Mouse (Mus musculus): ENCODE results near the gene Ptgr2.
"Not testable (repeated sequence)": the region's sequence is repeated elsewhere in the genome, so short reads cannot be mapped to it uniquely, and the experiment has no call there.

Ptgr2 gene

DNA sequence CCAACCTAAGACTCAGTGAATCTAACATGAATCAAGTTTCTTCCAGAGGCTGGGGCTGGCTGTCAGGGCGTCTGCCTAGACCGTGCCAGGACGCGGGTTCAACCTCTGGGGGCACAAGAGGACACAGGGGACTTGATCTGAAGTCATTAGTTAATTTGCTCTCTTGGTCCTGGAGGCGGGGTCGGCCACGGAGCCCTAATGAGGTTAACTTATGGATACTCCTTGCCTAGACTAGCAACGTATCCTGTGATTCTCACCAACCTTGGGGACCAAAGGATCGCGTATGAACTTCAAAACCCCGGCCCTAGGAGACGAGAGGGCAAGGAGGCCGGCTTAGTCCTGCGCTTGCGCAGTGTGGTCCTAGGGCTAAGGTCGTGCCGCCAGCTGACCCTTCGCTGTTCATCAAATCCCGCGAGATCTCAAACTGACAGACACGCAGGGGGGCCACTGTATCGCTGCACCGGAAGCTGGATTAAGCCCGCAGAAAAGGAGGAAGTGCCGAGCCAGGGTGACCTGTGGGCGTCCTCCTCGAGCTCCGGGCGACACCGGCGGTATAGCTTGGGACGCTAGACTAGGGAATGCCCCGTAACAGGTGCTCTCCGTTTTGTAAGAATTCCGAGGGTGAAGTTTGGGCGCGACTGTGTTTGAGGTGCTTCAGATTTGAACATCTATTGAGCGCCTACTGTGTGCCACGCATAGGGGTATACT is at the start of gene Ptgr2:
Gene Ptgr2, plus strand, starts transcription at position 348 of the 708 bp plus-strand sequence.
- DNase-seq (ENCODE audit: low read depth, low spot score), result peak; percentile 87

DNA sequence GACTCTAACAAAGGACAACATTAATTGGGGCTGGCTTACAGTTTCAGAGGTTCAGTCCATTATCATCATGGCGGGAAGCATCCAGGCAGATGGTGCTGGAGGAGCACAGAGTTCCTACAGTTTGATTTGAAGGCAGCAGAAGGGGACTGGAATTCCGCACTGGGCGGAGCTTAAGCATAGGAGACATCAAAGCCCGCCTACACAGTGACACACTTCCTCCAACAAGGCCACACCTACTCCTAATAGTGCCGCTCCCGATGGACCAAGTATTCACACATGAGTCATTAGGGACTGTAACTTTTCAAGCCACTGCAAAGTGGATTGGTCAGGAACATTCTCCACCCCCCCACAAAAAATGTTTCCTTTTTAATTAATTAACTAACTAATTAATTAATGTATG is 49.5 kb upstream of the Ptgr2 start:
- no peak for DNase-seq (ENCODE audit: low read depth, low spot score)

DNA sequence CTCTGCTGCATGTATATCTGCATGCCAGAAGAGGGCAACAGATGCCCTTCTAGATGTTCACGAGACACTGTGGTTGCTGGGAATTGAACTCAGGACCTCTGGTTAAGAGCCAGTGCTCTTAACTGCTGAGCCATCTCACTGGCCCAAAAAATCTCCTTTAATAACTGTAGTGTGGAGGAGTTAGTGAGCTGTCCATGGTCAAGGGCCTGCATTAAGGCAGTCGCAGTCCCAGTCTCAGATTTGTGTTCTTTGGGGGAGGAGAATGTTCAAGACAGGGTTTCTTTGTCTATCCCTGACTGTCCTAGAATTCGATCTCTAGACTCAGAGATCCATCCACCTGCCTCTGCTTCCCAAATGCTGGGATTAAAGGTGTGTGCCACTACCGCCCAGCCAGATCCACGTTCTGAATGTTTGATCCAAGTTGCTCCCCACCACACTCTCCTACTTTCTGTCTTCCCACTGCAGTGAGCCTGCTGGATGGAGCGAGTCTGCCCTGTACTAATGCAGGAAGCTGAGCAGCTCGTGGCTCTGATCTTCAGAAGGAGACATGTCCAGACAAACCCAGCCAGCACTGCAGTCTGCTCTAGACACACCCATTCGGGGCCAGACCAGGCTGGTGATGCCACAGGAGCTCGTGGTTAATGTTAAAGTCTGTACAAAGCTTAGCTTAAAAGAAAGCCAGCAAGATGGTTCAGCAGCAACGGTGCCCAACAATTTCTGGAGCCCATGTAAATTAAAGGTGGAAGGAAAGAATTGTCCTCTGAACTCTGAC is 48.9 kb upstream of the Ptgr2 start:
- DNase-seq (ENCODE audit: low read depth, low spot score), result no peak

DNA sequence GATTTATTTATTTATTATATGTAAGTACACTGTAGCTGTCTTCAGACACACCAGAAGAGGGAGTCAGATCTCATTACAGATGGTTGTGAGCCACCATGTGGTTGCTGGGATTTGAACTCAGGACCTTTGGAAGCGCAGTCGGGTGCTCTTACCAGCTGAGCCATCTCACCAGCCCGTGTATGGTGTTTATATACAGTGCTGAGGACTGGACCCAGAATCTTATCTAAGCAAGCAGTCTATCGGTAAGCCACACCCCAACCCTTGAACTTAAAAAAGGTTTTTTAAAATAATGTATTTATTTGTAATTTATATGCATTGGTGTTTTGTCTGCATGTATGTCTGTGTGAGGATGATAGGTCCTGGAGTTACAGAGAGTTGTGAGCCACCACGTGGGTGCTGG is 48.0 kb upstream of the Ptgr2 start:
- DNase-seq (ENCODE audit: low read depth, low spot score), result not testable (repeated sequence)

DNA sequence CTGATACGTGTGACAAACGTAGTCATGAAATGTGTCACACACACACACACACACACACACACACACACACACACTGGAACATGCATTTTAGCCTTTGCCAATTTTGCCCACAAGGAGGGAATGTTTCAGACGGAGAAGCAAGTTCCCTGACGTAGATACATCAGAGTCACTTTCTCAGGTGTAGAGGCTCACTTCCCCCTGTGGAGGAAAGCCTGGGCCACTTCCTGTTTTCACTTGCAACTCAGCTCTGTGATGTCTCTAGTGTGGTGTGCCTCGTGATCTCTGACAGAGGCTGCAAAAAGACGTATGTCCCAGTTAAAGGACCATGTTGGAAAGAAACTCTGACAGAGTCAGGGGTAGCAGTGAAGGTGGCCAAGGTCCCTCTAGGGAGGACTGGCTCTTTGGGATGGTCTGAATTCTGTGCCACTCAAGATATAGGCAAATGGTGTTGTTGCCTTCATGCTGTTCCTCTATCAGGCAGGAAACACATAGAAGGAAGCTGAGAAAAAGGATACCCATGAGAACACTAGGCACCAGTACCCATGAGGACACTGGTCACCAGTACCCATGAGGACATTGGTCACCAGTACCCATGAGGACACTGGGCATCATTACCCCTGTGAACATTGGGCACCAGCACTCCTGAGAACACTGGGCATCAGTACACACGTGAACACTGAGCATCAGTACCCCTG is 41.8 kb upstream of the Ptgr2 start:
- DNase-seq (ENCODE audit: low read depth, low spot score), result no peak

DNA sequence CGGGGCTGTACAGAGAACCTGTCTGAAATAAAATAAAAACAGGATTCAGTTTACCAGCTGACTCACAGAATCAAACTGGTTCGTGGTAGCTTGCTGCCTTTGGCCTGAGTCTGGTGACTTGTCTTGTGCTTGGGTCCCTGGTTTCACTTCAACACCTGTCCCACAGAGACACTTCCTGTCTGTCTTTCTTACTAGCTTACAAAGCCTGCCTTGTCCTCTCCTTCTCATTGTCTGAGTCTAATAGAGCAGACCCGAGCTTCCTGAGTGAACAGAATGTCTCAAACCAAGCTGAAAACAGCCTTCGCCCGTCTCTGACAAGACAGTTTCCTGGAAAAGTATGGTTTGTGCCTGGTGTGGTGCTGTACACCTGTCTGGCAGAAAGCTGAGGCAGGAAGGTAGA is 39.3 kb upstream of the Ptgr2 start:
- DNase-seq (ENCODE audit: low read depth, low spot score), result no peak

DNA sequence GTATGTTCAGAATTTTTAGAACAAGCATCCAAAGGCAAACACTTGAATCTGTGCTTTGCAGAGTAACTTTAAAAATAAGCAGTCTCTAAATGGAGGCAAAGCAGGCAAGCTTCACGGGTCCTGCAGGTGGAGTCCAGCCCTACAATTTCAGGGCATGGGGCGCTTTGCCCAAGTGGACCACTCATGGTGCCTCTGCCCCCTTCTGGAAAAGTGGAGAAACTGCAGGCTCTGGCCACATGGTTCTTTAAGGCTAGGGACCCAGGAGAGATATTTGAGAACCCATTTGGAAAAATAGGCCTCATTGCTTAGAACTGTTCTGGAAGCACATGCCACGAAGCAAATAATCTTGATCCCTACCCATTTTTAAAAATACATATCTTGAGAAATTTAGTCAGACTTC is 35.8 kb upstream of the Ptgr2 start:
- DNase-seq (ENCODE audit: low read depth, low spot score), result peak; percentile 56

DNA sequence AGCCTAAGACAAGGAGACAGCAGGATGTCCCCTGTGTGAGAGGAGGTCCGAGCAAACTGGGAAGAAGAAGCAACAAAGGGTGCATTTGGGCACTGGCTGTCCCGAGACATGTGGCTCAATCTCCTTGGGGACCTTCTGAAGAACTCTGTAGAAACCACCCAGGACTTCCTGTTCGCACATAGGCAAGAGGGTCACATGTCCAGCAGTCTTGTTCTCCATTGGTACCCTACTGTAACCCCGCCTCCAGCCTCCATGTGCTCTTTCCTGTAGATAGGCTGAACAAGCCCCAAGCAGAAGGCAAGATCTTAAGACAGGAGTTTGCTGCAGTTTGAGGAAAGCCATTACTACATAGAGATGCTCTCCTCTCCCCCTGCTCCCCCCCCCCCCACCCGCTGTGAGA is 32.2 kb upstream of the Ptgr2 start:
- no peak for DNase-seq (ENCODE audit: low read depth, low spot score)

DNA sequence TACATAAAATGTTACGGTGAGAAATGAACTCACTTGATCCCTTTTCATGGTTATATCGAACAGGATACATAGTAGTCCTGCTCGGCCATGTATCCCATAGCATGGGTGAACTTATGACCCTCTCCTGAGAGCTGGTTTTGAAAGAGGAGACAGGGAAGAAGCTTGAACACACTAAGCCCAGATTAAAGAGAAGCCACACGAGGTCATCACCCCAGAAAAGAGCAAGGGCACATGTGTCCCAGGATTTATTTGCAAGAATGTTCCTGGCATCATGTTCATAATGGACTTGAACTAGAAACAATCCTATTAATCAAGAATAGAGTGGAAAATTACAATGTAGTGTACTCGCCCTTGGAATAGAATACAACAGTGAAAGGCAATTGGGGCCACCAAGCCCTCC is 30.1 kb upstream of the Ptgr2 start:
- no peak for DNase-seq (ENCODE audit: low read depth, low spot score)

DNA sequence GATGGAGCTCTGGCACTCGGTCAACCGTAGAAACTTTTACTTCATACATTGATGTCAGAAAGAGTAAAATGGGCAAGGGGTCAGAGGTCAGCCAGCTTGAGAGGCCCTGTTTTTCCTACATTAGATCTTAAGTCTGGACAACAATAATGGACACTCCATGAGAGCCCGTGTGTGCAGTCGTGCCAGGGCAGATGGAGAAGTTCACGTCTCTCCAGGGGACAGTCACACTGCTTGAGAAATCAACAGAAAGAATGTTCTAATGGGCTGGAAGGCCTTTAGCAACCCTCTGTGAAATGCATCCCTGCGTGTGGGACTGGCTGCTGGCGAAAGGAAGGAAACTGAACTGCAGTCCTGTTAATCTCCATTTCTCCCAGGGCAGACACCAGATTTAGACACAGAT is 24.7 kb upstream of the Ptgr2 start:
- DNase-seq (ENCODE audit: low read depth, low spot score), result no peak

DNA sequence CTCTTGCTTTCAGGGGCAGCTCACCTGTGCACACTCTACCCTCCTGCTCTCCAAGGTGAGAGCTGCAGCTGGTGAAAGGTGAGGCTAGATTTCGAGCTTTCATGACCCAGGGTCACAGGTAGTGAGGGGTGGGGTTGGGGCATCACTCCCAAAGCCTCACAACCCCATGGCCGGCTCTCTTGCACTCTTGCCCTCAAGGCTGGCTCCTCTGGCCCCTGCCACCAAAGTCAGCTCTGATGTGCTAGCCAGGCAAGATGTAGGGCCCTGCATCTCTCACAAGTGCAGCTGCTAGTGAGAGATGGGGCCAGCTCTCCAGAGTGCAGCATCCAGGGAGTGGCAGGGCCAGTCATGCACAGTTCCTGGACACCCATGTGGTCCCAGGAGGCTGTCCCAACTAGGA is 17.8 kb upstream of the Ptgr2 start:
- DNase-seq (ENCODE audit: low read depth, low spot score), result no peak

DNA sequence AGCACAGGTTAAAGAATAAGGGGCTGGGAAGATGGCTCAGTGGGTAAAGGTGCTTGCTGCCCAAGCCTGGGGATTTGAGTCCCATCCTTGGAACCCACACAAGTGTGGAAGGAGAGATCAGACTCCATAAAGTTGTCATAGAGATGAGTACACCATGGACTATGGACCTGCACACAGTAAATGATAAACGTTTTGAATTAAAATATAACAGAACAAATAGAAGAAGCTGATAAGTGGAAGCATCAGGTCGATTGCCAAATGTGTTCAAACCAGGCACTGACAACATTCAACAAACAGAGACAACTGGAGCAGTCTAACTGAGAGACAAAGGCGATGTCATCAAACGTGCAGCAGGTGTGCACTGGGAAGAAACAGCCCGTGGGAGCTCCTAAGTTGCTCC is 11.7 kb upstream of the Ptgr2 start:
- DNase-seq (ENCODE audit: low read depth, low spot score), result no peak

DNA sequence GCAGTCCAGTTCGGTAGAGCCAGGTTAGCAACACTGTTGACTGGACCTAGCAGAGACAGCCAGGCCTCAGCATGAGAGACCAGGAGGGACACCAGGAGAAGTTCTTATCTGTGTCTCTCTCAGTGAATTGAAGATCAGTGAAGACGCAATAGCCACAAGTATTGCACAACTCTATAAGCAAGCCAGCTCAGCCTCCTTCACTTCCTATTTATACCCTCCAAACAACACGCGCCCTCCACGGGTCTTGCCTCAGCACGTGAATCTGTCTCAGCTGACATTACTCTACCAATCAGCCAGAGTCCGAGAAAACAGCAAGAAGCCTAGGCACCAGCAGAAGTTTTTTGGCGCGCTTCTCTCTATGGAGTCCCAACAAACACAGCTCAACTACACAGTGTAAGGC is 9.7 kb upstream of the Ptgr2 start:
- no peak for DNase-seq (ENCODE audit: low read depth, low spot score)

DNA sequence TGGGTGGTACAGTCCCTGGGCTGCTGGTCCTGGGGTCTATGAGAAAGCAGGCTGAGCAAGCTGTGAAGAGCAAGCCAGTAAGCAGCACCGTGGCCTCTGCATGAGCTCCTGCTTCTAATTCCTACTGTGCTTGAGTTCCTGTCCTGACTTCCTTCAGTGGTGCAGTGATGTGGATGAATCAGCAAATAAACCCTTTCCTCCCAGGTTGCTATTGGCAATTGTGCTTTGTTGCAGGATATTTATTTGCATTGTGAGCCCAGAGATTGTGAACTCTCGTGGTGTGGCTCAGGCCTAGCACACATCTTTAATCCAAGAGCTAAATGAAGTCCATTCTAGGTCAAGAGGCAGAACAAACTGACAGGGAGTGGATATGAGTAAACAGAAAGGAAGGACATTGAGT is 8.7 kb upstream of the Ptgr2 start:
- no peak for DNase-seq (ENCODE audit: low read depth, low spot score)

DNA sequence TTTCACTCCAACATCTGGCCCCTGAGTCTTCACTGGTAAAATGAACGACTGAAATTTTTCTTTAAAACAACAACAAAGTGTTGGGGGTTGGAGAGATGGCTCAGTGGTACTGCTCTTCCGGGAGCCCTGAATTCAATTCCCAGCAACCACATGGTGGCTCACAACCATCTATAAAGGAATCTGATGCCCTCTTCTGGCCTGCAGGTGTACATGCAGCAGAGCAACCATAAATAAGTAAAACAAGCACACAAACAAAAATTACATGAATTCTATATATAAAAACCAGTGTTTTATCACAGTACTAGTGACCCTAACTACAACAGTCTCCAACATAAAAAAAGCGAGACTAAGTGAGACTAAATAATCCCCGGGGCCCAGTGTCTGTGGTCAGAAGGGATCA is 8.2 kb upstream of the Ptgr2 start:
- DNase-seq (ENCODE audit: low read depth, low spot score), result no peak

DNA sequence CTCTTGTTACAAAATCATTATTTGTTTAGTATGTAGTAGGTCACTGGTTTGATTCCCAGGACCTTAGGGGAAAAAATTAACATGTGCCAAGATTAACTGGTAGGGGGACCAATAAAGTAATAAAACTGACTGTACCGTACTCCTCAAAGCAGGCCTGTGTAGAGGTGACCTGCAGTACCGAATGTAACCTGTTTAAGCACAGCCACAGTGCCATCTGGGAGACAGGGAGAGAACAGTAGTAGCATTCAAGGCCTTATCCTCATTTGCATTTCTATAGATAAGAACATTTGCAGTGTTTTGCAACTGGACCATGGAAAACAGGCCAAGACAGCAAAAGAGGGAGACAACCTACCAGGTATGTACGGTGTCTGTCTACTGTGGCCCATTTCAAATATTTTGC is 7.2 kb upstream of the Ptgr2 start:
- DNase-seq (ENCODE audit: low read depth, low spot score), result no peak

DNA sequence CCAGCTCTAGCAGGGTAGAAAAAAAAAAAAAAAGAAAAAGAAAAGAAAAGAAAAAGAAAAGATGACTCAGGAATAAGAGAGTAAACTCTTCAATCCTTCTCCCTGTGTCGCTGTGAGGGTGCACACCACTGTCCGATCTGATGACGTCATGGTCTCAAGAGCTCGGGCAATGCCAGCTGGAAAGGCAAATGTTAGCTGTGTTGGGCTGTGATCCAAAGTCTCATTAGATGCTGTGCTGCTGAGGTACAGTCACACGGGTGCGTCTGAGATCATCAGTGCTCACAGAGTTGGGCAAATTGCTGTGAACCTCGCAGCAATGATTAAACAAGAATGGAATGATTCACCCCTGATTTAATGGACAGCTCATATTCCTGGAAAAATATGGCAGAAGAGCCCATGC is 6.1 kb upstream of the Ptgr2 start:
- DNase-seq (ENCODE audit: low read depth, low spot score), result no peak

DNA sequence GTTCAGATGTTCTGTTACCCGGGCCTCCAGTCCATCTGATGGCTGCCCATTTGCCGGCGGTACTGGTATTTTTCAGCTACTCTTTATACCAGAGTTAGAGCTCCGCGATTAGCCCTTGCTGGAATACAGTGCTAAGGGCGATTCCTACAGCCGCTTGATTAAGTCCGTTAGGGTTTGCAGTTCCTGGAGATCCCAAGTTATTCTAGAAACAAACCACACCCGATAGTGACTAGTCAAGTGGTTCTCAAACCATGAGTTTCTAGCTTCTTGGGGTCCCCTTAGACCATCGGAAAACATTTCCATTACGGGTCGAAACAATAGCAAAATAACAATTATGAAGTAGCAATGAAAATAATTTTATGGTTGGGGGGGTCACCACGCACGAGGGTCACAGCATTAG is 641 bp upstream of the Ptgr2 start:
- no peak for DNase-seq (ENCODE audit: low read depth, low spot score)

DNA sequence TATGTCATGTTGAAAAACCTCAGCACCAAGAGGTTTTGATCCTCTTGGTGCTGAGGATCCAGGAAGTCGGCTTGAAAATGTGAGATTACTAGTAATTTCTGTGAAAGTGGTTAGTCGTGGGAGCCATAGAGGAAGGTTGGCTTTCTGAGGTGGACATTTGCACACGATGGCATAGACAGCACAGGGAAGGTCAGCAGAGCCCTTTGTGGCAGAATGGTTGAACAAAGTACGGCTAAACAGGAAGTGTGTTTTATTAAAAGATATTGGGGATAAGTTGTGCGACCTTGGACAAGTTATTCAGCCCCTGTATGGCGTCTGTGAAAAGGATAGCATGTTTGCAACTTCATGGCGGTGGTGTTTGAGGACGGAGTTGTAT is 549 bp downstream of the Ptgr2 start:
- no peak for DNase-seq (ENCODE audit: low read depth, low spot score)

DNA sequence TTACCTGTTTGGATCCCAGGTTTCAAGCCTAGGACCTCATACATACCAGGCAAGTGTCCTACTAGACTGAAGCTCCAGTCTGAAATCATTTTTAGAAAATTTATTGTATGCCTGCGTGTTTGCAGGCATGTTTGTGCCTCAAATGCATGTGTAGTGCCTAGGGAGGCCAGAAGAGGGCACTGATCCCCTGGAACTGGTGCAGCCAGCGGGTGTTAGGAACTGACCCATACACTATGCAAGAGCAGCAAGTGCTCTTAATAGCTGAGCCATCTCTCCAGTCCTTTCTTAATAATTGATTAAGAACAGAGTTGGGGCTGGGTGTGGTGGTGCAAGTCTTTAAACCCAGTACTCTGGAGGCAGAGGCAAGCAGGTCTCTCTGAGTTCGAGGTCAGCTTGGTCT is 3.4 kb downstream of the Ptgr2 start:
- no peak for DNase-seq (ENCODE audit: low read depth, low spot score)

DNA sequence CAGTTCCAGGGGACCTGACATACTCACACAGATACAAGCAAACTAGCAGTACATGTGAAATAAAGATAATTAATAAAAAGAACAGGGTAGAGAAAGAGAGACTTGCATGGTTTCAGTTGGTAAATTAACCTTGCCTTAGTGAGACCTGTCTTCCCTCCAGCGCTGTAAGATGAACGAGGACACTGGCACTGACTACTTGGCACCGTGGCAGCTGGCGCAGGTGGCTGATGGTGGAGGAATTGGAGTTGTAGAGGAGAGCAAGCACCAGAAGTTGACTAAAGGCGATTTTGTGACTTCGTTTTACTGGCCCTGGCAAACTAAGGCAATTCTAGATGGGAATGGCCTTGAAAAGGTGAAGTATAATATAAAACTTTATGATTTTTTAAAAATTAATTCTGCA is 12.8 kb downstream of the Ptgr2 start:
- DNase-seq (ENCODE audit: low read depth, low spot score), result no peak

DNA sequence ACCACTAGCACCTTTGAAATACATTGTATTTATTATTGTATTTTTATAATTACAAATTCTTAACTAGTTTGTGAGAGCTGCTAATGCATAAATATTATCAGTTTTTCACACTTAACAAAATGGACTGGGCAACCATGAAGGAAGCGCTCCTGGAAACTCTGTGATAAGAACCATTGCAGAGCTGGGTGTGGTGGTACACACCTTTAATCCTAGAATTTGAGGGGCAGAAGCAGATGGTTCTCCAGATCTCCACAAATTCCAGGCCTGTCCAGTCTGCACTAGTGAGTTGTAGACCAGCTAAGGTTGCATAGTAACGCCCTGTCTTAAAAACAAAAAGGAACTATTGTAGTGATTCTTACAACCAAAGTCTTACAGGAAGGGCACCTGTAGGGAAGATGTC is 14.2 kb downstream of the Ptgr2 start:
- DNase-seq (ENCODE audit: low read depth, low spot score), result no peak

DNA sequence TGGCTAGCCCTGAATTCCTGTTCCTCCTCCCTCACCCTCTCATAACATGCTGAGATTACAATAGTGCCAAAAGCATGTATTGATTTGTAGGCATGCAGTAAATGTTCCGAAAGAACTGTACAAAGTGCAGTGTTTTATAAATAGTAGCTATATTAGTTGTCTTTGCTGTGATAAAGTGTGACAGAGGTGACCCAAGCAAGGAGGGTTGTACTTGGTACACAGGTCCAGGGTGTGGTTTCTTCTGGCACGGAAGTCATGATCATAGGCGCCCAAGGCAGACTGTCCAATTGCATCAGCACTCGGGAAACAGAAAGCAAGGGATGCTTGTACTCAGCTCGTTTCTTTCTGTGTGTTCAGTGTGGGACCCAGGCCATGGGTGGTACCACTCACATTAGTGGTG is 19.1 kb downstream of the Ptgr2 start:
- no peak for DNase-seq (ENCODE audit: low read depth, low spot score)
